Mouse (Mus musculus) midbrain, embryonic 13.5 days (tissue): ENCODE measurements at regions not wholly inside any gene's neighbourhood (a gene's known extent, or its start where the extent isn't known, plus 50 kb on each side); places are given as distances from the start of the nearest gene placed in this dataset.

Experiments
- ATAC-seq: fragments of 200-750 bp; cut with Nextera tagmentation; 2 replicates; pipeline ENCODE4 v1.8.0; 2017; ENCODE audit warnings: mild to moderate bottlenecking, moderate TSS enrichment, moderate library complexity
- H3K27ac ChIP-seq: fragments of 300-500 bp; sonication (generic); 2 replicates; pipeline ENCODE4 v1.5.1; 2015; ENCODE audit warnings: inconsistent platforms, mild to moderate bottlenecking, moderate library complexity
- H3K27me3 ChIP-seq: fragments of 300-500 bp; sonication (generic); 2 replicates; pipeline ENCODE4 v1.6.1; 2015; ENCODE audit warnings: mild to moderate bottlenecking, inconsistent platforms
- H3K36me3 ChIP-seq: fragments of 300-500 bp; sonication (generic); 2 replicates; pipeline ENCODE4 v1.6.1; 2015; ENCODE audit warnings: mild to moderate bottlenecking, inconsistent platforms
- H3K4me1 ChIP-seq: fragments of 300-500 bp; sonication (generic); replicated peaks from 2 replicates; pipeline ENCODE4 v1.6.1; 2015; ENCODE audit warnings: inconsistent platforms
- H3K4me2 ChIP-seq: fragments of 300-500 bp; sonication (generic); replicated peaks from 2 replicates; pipeline ENCODE4 v1.6.1; 2015; ENCODE audit warnings: moderate library complexity, mild to moderate bottlenecking, inconsistent platforms
- H3K4me3 ChIP-seq: fragments of 300-500 bp; sonication (generic); replicated peaks from 2 replicates; pipeline ENCODE4 v1.5.1; 2015; ENCODE audit warnings: mild to moderate bottlenecking, inconsistent platforms
- H3K9ac ChIP-seq: fragments of 300-500 bp; sonication (generic); replicated peaks from 2 replicates; pipeline ENCODE4 v1.6.1; 2015; ENCODE audit warnings: mild to moderate bottlenecking, inconsistent platforms
- H3K9me3 ChIP-seq: fragments of 300-500 bp; sonication (generic); 2 replicates; pipeline ENCODE4 v1.6.1; 2016; ENCODE audit warnings: mild to moderate bottlenecking, inconsistent platforms
- WGBS: fragments of 180-500 bp; shearing (Covaris S2); methylation state at CpG from one replicate; pipeline ENCODE4 v1.1.7; 2015; 5-methylcytosine and 5-hydroxymethylcytosine counted together

DNA sequence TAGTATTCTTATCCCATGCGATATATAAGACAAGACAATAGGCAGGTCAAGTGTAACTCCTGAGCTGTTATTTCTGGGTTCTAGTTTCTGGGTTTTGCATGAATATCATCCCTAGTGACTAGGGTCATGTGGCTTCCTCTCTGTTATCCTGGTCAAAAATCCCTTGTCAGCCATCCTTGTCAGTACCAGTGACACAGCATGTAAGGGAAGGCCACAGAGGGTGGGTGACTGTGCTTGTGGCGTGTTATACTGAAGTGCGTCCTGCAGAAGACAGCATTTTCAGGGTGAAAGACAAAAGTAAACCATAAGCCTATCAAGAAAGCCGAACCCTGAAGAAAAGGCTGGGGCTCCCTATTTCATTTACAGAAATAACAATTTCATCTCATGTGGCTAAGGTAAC, 50.7 kb upstream of the Echdc3 start:
- no peak for ATAC-seq
- H3K27me3 ChIP-seq, result peaks cover 15% of the 10 kb centered on the region; the same call in 1 of the 2 replicates
- H3K36me3 ChIP-seq, result no peaks in the 10 kb centered on the region
- peaks cover 25% of the 10 kb centered on the region for H3K4me1 ChIP-seq
- 93% methylated on average over 4 of the region's 4 CpGs for WGBS
- H3K27ac ChIP-seq, result no peak overlapping the region
- no peak overlapping the region for H3K4me2 ChIP-seq
- H3K9me3 ChIP-seq, result peaks cover 10% of the 10 kb centered on the region; the same call in 1 of the 2 replicates
- H3K9ac ChIP-seq, result no peak overlapping the region
- no peak overlapping the region for H3K4me3 ChIP-seq

- H3K36me3 ChIP-seq, result no peaks in the 10 kb centered on the region
- no peak overlapping the region for H3K9ac ChIP-seq
- ATAC-seq, result no peak
- no peak overlapping the region for H3K4me2 ChIP-seq
- no peak overlapping the region for H3K27ac ChIP-seq
- no peak overlapping the region for H3K4me3 ChIP-seq
- WGBS, result 95% methylated on average over 8 of the region's 8 CpGs
- H3K4me1 ChIP-seq, result peaks cover 27% of the 10 kb centered on the region
- H3K9me3 ChIP-seq, result peaks cover 10% of the 10 kb centered on the region; the same call in 1 of the 2 replicates
- H3K27me3 ChIP-seq, result peaks cover 15% of the 10 kb centered on the region; the same call in 1 of the 2 replicates
Measured at GRCm38 (mm10) chr2:6264085-6264783, 51.4 kb upstream of the Echdc3 start.

DNA sequence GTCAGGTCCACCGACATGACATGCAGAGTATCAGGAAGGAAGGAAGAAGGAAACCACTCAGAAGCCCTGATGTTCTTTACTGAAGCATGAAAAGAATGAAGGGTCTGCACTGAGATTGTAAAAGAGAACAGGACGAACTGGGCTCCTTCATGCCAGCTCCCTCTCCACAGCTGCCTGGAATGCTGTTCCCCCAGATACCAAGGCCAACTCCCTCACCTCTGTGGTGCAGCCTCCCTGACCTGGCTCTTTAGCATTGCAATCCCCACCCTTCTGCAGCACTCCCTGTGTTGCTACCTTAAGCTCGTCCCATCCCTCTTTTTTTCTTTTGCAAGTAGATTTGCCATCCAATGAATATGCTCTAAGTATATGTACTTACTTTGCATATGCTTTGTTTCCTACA, 52.3 kb upstream of the Echdc3 start:
- Histone ChIP-seq H3K36me3 (no peaks in the 10 kb centered on the region), H3K4me3 (no peak overlapping the region), H3K9me3 (peaks cover 8% of the 10 kb centered on the region; the same call in 1 of the 2 replicates), H3K4me2 (no peak overlapping the region), H3K27me3 (peaks cover 13% of the 10 kb centered on the region; the same call in 1 of the 2 replicates), H3K27ac (no peak overlapping the region), H3K9ac (no peak overlapping the region), H3K4me1 (peaks cover 27% of the 10 kb centered on the region)
- WGBS, result 82% methylated on average over 3 of the region's 3 CpGs
- no peak for ATAC-seq

- peaks cover 13% of the 10 kb centered on the region; the same call in 1 of the 2 replicates for H3K27me3 ChIP-seq
- H3K36me3 ChIP-seq, result no peaks in the 10 kb centered on the region
- ATAC-seq, result no peak
- WGBS, result 39% methylated on average over 6 of the region's 6 CpGs
- H3K27ac ChIP-seq, result peak overlapping the region; percentile 64
- H3K9me3 ChIP-seq, result peaks cover 6% of the 10 kb centered on the region; the same call in 1 of the 2 replicates
- peak overlapping the region; percentile 15 for H3K4me2 ChIP-seq
- H3K4me1 ChIP-seq, result peaks cover 16% of the 10 kb centered on the region
- H3K4me3 ChIP-seq, result no peak overlapping the region
- peak overlapping the region; percentile 28; the same call in 1 of the 2 replicates for H3K9ac ChIP-seq
Measured at GRCm38 (mm10) chr2:6267066-6267465, 54.2 kb upstream of the Echdc3 start.

- WGBS, result 29% methylated on average over 9 of the region's 9 CpGs
- Histone ChIP-seq H3K9me3 (peaks cover 6% of the 10 kb centered on the region; the same call in 1 of the 2 replicates), H3K4me3 (no peak overlapping the region), H3K27me3 (peaks cover 13% of the 10 kb centered on the region; the same call in 1 of the 2 replicates), H3K4me1 (peaks cover 16% of the 10 kb centered on the region), H3K4me2 (peak overlapping the region; percentile 15), H3K36me3 (no peaks in the 10 kb centered on the region), H3K9ac (peak overlapping the region; percentile 28; the same call in 1 of the 2 replicates), H3K27ac (peak overlapping the region; percentile 64)
- ATAC-seq, result peak; percentile 76
Measured at GRCm38 (mm10) chr2:6267537-6267936, 54.7 kb upstream of the Echdc3 start.

- Histone ChIP-seq H3K4me3 (no peak overlapping the region), H3K36me3 (no peaks in the 10 kb centered on the region), H3K27me3 (0 out of 2 replicates have a peak, but pooled peaks cover 4% of the 10 kb centered on the region), H3K9ac (no peak overlapping the region), H3K9me3 (no peaks in the 10 kb centered on the region), H3K27ac (no peak overlapping the region), H3K4me2 (no peak overlapping the region), H3K4me1 (peaks cover 17% of the 10 kb centered on the region)
- 93% methylated on average over 2 of the region's 2 CpGs for WGBS
- ATAC-seq, result no peak
Measured at GRCm38 (mm10) chr2:6272514-6272913, 50.0 kb upstream of the Usp6nl start.
